Mouse (Mus musculus) lung, adult 2 months (tissue): ENCODE measurements around the gene Arpc2. TPM values are rescaled to one million over a fixed set of nuclear protein-coding genes. Genes with fewer than 3 reads are reported as not detected.

ENCODE experiments used
- DNase-seq: peaks from one replicate; pipeline ENCODE4 v3.0.0; 2022
- H3K4me1 ChIP-seq: fragments of 200-500 bp; 2 replicates; pipeline ENCODE4 v1.6.1; 2011; ENCODE audit warnings: low read length; ENCODE audit not compliant: control insufficient read depth, insufficient read depth
- H3K4me3 ChIP-seq: fragments of 200-500 bp; replicated peaks from 2 replicates; pipeline ENCODE3; 2011; ENCODE audit warnings: low read depth, mild to moderate bottlenecking, control low read depth, low read length; ENCODE audit errors: extremely low read depth
- CTCF ChIP-seq: fragments of 200-500 bp; IDR thresholded peaks from 2 replicates; pipeline ENCODE4 v1.5.1; 2011; ENCODE audit warnings: mild to moderate bottlenecking, low read length, control low read depth; ENCODE audit not compliant: insufficient read depth
- POLR2A ChIP-seq: fragments of 200-500 bp; IDR thresholded peaks from 2 replicates; pipeline ENCODE4 v1.6.1; 2011; ENCODE audit warnings: low read depth, mild to moderate bottlenecking, control low read depth, low read length, borderline replicate concordance; ENCODE audit errors: extremely low read depth
- WGBS: fragments of 180-500 bp; shearing (Covaris S2); methylation state at CpG from one replicate; pipeline ENCODE4 v1.1.7; 2018; 5-methylcytosine and 5-hydroxymethylcytosine counted together
- polyA plus RNA-seq: library from polyadenylated mRNA; depleted of rRNA; stranded (reverse); fragments of >200 nt; gene quantifications from 2 replicates; pipeline ENCODE4 v1.2.3, GENCODE M21; 2012

Arpc2 gene
- polyA plus RNA-seq, 1 experiment, result 180 TPM

DNA sequence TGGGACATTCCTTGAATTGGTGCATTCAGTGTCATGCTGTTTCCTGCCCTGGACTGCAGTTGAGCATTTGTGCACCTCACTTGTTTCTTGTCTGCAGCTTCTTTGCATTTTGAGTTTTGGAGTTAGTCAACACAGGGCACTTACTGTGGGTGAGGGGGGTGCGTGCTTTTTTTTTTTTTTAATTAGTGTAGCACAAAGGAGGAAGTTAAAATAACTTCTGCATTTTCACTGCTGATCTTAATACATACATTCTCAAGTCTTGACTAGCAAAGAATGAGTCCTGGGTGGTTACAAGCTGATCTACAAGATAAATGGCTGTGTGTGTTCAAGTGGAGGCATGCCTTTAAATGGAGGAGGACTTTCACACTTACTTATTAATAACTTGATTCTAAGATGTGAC is 2.3 kb downstream of the Arpc2 start:
- WGBS, result 28% methylated on average over 1 of the region's 1 CpGs
- Histone ChIP-seq H3K4me3 (peak overlapping the region; percentile 41), H3K4me1 (peaks cover 25% of the 10 kb centered on the region)
- TF ChIP-seq POLR2A, result no peak
- TF ChIP-seq CTCF, result no peak
- no peak for DNase-seq

DNA sequence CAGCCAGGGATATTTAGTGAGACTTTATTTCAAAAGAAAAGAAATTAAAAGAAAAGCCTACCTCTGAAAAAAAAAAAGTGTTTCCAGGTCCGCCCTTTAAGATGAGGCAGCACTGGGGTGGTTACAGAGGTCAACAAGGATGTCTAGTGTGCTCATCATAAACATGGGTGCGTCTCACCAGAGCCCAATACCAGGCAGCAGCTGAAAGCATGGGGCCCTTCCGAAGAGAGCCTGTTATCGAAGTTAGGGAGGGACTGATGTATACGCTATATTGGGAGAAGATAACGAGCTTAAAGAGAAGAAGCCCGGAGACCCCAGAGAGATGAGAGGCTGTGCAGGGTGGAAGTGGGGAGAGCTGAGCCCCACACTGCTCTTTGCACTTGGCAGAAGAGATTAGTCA is 3.3 kb downstream of the Arpc2 start:
- no peak overlapping the region for H3K4me3 ChIP-seq
- 21% methylated on average over 7 of the region's 7 CpGs for WGBS
- DNase-seq, result no peak
- H3K4me1 ChIP-seq, result peaks cover 26% of the 10 kb centered on the region
- TF ChIP-seq CTCF (no peak), POLR2A (no peak)

- TF ChIP-seq CTCF, result no peak
- TF ChIP-seq POLR2A, result no peak
- Histone ChIP-seq H3K4me1 (peaks cover 30% of the 10 kb centered on the region), H3K4me3 (no peak overlapping the region)
- peak; percentile 23 for DNase-seq
- WGBS, result 16% methylated on average over 11 of the region's 11 CpGs
Observed at GRCm38 (mm10) chr1:74239618-74240017, 3.7 kb downstream of the Arpc2 start.

- no peak for DNase-seq
- no peak for TF ChIP-seq CTCF
- TF ChIP-seq POLR2A, result no peak
- peaks cover 33% of the 10 kb centered on the region for H3K4me1 ChIP-seq
Observed at GRCm38 (mm10) chr1:74240311-74240710, 4.4 kb downstream of the Arpc2 start.

GRCm38 (mm10) chr1:74240832-74241231 is 4.9 kb downstream of the Arpc2 start:
- 25% methylated on average over 4 of the region's 4 CpGs for WGBS
- TF ChIP-seq POLR2A (no peak), CTCF (no peak)
- no peak overlapping the region for H3K4me3 ChIP-seq
- peaks cover 34% of the 10 kb centered on the region for H3K4me1 ChIP-seq
- no peak for DNase-seq

More at GRCm38 (mm10) chr1:74240311-74240710, 4.4 kb downstream of the Arpc2 start:
- 19% methylated on average over 6 of the region's 6 CpGs for WGBS
- H3K4me3 ChIP-seq, result no peak overlapping the region

GRCm38 (mm10) chr1:74245525-74245924 is 9.6 kb downstream of the Arpc2 start:
- TF ChIP-seq CTCF, result no peak
- H3K4me3 ChIP-seq, result no peak overlapping the region
- DNase-seq, result no peak
- H3K4me1 ChIP-seq, result peaks cover 36% of the 10 kb centered on the region
- WGBS, result 68% methylated on average over 2 of the region's 2 CpGs

DNA sequence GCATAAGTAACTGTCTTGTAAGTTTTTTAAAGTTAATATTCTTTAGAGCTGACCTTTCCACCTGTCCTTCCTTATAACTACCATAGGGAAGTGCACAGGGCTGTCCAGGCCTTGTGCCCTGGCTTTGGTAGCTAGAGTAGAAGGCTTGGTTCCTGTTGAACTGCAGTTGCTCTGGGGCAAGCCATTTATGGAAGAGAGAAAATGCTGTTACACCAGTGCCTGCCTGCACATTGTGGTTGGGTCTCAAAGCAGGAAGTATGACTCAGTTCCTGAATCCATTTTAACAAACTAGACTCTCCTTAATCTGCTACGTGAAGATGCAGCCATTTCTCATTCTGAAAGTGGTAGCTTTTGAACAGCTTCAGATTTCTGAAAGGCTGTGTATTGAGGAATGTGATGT is 12.9 kb downstream of the Arpc2 start:
- Histone ChIP-seq H3K4me1 (peaks cover 26% of the 10 kb centered on the region), H3K4me3 (no peak overlapping the region)
- peak; percentile 23 for DNase-seq
- 0% methylated on average over 1 of the region's 1 CpGs for WGBS
- TF ChIP-seq POLR2A, result no peak
- TF ChIP-seq CTCF, result no peak

GRCm38 (mm10) chr1:74249331-74249980 is 13.6 kb downstream of the Arpc2 start:
- 46% methylated on average over 5 of the region's 5 CpGs for WGBS
- peaks cover 22% of the 10 kb centered on the region for H3K4me1 ChIP-seq
- no peak for TF ChIP-seq CTCF
- TF ChIP-seq POLR2A, result no peak
- H3K4me3 ChIP-seq, result no peak overlapping the region
- DNase-seq, result peak; percentile 20

- no peak for TF ChIP-seq CTCF
- TF ChIP-seq POLR2A, result no peak
- H3K4me1 ChIP-seq, result peaks cover 19% of the 10 kb centered on the region
- WGBS, result 71% methylated on average over 4 of the region's 4 CpGs
Observed at GRCm38 (mm10) chr1:74250096-74250495, 14.2 kb downstream of the Arpc2 start.

DNA sequence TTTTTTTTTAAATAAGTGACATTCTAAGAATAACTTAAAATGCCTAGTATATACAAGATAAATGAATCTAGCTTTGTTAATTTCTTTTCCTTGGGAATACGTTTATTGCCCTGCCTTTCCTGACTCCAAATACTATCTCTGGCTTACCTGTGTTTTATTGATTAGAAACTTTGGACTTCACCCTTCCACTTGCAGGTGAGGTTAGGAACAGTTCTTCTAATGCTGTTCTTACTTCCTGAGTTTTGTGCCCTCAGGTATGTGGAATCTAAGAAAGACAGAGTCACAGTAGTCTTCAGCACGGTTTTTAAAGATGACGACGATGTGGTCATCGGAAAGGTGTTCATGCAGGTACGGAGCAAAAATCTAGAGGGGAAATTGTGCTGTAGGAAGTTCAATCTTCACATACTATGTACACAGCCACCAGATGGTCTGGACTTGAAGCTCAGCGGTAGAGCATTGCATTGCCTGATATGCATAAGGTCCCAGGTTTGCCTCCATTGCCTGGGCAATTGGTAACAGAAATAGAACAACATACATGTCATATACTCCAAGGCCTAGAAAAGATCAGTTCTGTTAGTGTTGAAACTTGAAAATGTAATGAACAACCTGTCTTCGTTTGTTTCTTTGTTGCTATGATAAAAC is 19.9 kb downstream of the Arpc2 start:
- no peak overlapping the region for H3K4me3 ChIP-seq
- TF ChIP-seq CTCF, result no peak
- peaks cover under 1% of the 10 kb centered on the region; the same call in 1 of the 2 replicates for H3K4me1 ChIP-seq
- 95% methylated on average over 8 of the region's 8 CpGs for WGBS
- no peak for DNase-seq

More at GRCm38 (mm10) chr1:74250096-74250495, 14.2 kb downstream of the Arpc2 start:
- no peak overlapping the region for H3K4me3 ChIP-seq
- DNase-seq, result no peak

DNA sequence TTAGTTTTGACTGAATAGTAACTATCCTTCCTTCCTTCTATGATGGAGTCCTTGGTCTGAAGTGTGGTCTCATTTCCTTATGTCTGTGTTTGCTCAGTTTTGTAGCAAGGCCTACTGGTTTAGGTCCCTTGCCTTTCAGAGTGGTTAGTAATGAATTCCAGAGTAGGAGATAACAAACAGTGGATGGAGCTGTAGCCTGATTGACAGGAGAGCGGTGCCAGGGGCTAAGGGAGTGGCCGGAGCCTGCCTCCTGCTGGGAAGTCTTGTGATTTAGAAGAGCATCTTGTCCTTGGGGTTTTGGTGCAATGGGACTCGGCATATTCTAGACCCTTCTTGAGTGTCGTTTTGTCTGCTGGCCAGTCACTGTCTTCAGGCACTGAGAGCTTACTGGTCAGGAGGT is 20.9 kb downstream of the Arpc2 start:
- 68% methylated on average over 4 of the region's 4 CpGs for WGBS
- Histone ChIP-seq H3K4me3 (no peak overlapping the region), H3K4me1 (no peaks in the 10 kb centered on the region)
- no peak for DNase-seq
- TF ChIP-seq POLR2A (no peak), CTCF (no peak)
